Mouse (Mus musculus): ENCODE measurements around the gene Mtr.

DNA sequence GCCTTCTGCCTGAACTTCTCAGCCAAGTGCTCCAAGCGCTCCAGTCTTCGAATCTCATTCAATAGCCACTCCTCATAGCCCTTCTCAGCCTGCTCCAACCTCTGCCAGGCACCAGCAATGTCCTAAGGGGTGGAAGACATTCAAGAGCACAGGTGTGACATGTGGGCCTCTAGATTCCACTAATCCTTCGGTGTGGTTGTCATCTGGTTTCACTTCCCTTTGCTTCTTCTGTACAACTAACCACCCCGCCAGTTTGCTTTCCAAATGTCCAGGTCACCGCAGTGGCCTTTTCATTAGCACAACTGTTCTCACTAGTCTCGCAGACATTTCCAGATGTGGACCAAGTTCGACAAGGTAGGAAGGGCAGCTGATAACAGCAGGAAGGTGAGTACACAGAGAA is 32.8 kb upstream of the Mtr start:
- no peak for TF ChIP-seq CTCF (IDR thresholded peaks at IDR 0.05; ENCODE audit: control insufficient read depth, insufficient read depth, insufficient replicate concordance, low read depth, low read length)
- TF ChIP-seq POLR2A (IDR thresholded peaks at IDR 0.05; ENCODE audit: control insufficient read depth, low read depth, low read length) = no peak

All from testis, adult 2 months (tissue).